Mouse (Mus musculus): ENCODE measurements at regions not wholly inside any gene's neighbourhood (a gene's known extent, or its start where the extent isn't known, plus 50 kb on each side); places are given as distances from the start of the nearest gene placed in this dataset.
A peak's percentile ranks its signal among the peaks of the same experiment; 100 is the strongest.

- ATAC-seq, result no peak
- H3K9me3 ChIP-seq (ENCODE audit: low read length), result no peaks in the 10 kb centered on the region
- H3K4me1 ChIP-seq (ENCODE audit: insufficient read depth), result no peaks in the 10 kb centered on the region
- no peak overlapping the region for H3K4me3 ChIP-seq (ENCODE audit: low read depth, low read length)
- no peak for TF ChIP-seq EP300 (IDR thresholded peaks at IDR 0.05; ENCODE audit: low read depth)
- TF ChIP-seq CTCF (IDR thresholded peaks at IDR 0.05; ENCODE audit: low read depth), result no peak
- H3K36me3 ChIP-seq (replicated peaks; ENCODE audit: insufficient read depth, low read length), result no peaks in the 10 kb centered on the region
- no peak overlapping the region for H3K4me2 ChIP-seq (ENCODE audit: low read depth, low read length)
- no peak for DNase-seq
- no peak overlapping the region for H3K27ac ChIP-seq (ENCODE audit: low read depth)
- H3K9ac ChIP-seq (replicated peaks), result no peak overlapping the region
- WGBS (ENCODE audit: insufficient replicate concordance), result 69% methylated on average over 15 of the region's 15 CpGs
- H3K27me3 ChIP-seq (ENCODE audit: insufficient read depth, low read length), result no peaks in the 10 kb centered on the region
Measured at GRCm38 (mm10) chr10:19485537-19486135, 106.1 kb upstream of the Ifngr1 start.

GRCm38 (mm10) chr10:19490500-19490899 lies 101.2 kb upstream of the Ifngr1 start:
- WGBS (ENCODE audit: insufficient replicate concordance), result 43% methylated on average over 8 of the region's 8 CpGs
- Histone ChIP-seq H3K4me3 (ENCODE audit: low read depth, low read length) (no peak overlapping the region), H3K27ac (ENCODE audit: low read depth) (no peak overlapping the region), H3K9ac (replicated peaks) (no peak overlapping the region), H3K4me2 (ENCODE audit: low read depth, low read length) (peak overlapping the region; percentile 11; the same call in 1 of the 2 replicates), H3K27me3 (ENCODE audit: insufficient read depth, low read length) (no peaks in the 10 kb centered on the region), H3K36me3 (replicated peaks; ENCODE audit: insufficient read depth, low read length) (no peaks in the 10 kb centered on the region), H3K4me1 (ENCODE audit: insufficient read depth) (peaks cover 6% of the 10 kb centered on the region; the same call in 1 of the 2 replicates), H3K9me3 (ENCODE audit: low read length) (no peaks in the 10 kb centered on the region)
- TF ChIP-seq CTCF (IDR thresholded peaks at IDR 0.05; ENCODE audit: low read depth) (no peak), EP300 (IDR thresholded peaks at IDR 0.05; ENCODE audit: low read depth) (no peak)
- DNase-seq (no peak), ATAC-seq (peak; percentile 78; the same call in 1 of the 2 replicates)

- Histone ChIP-seq H3K27me3 (ENCODE audit: insufficient read depth, low read length) (no peaks in the 10 kb centered on the region), H3K9me3 (ENCODE audit: low read length) (no peaks in the 10 kb centered on the region), H3K36me3 (replicated peaks; ENCODE audit: insufficient read depth, low read length) (no peaks in the 10 kb centered on the region), H3K9ac (replicated peaks) (no peak overlapping the region), H3K4me2 (ENCODE audit: low read depth, low read length) (peak overlapping the region; percentile 11; the same call in 1 of the 2 replicates), H3K4me1 (ENCODE audit: insufficient read depth) (peaks cover 6% of the 10 kb centered on the region; the same call in 1 of the 2 replicates), H3K4me3 (ENCODE audit: low read depth, low read length) (no peak overlapping the region), H3K27ac (ENCODE audit: low read depth) (no peak overlapping the region)
- 47% methylated on average over 21 of the region's 21 CpGs for WGBS (ENCODE audit: insufficient replicate concordance)
- peak; percentile 80 for DNase-seq
- peak; percentile 41; the same call in 1 of the 2 replicates for ATAC-seq
- peak; percentile 76 for TF ChIP-seq CTCF (IDR thresholded peaks at IDR 0.05; ENCODE audit: low read depth)
- no peak for TF ChIP-seq EP300 (IDR thresholded peaks at IDR 0.05; ENCODE audit: low read depth)
Measured at GRCm38 (mm10) chr10:19491513-19492380, 100.0 kb upstream of the Ifngr1 start.

- WGBS (ENCODE audit: insufficient replicate concordance), result 7% methylated on average over 9 of the region's 9 CpGs
- Histone ChIP-seq H3K36me3 (replicated peaks; ENCODE audit: insufficient read depth, low read length) (no peaks in the 10 kb centered on the region), H3K4me2 (ENCODE audit: low read depth, low read length) (peak overlapping the region; percentile 55; the same call in 1 of the 2 replicates), H3K4me3 (ENCODE audit: low read depth, low read length) (no peak overlapping the region), H3K9me3 (ENCODE audit: low read length) (no peaks in the 10 kb centered on the region), H3K27me3 (ENCODE audit: insufficient read depth, low read length) (no peaks in the 10 kb centered on the region), H3K4me1 (ENCODE audit: insufficient read depth) (peaks cover 6% of the 10 kb centered on the region; the same call in 1 of the 2 replicates), H3K27ac (ENCODE audit: low read depth) (peak overlapping the region; percentile 39; the same call in 1 of the 2 replicates), H3K9ac (replicated peaks) (no peak overlapping the region)
- no peak for TF ChIP-seq EP300 (IDR thresholded peaks at IDR 0.05; ENCODE audit: low read depth)
- TF ChIP-seq CTCF (IDR thresholded peaks at IDR 0.05; ENCODE audit: low read depth), result no peak
- ATAC-seq (no peak), DNase-seq (no peak)
Measured at GRCm38 (mm10) chr10:19494461-19495105, 97.2 kb upstream of the Ifngr1 start.

- WGBS (ENCODE audit: insufficient replicate concordance), result 69% methylated on average over 4 of the region's 4 CpGs
- TF ChIP-seq EP300 (IDR thresholded peaks at IDR 0.05; ENCODE audit: low read depth), result no peak
- TF ChIP-seq CTCF (IDR thresholded peaks at IDR 0.05; ENCODE audit: low read depth), result no peak
- Histone ChIP-seq H3K4me1 (ENCODE audit: insufficient read depth) (peaks cover 6% of the 10 kb centered on the region; the same call in 1 of the 2 replicates), H3K27me3 (ENCODE audit: insufficient read depth, low read length) (no peaks in the 10 kb centered on the region), H3K4me3 (ENCODE audit: low read depth, low read length) (no peak overlapping the region), H3K9me3 (ENCODE audit: low read length) (no peaks in the 10 kb centered on the region), H3K4me2 (ENCODE audit: low read depth, low read length) (no peak overlapping the region), H3K36me3 (replicated peaks; ENCODE audit: insufficient read depth, low read length) (no peaks in the 10 kb centered on the region), H3K9ac (replicated peaks) (no peak overlapping the region), H3K27ac (ENCODE audit: low read depth) (no peak overlapping the region)
- DNase-seq (no peak), ATAC-seq (no peak)
Measured at GRCm38 (mm10) chr10:19498112-19498511, 93.6 kb upstream of the Ifngr1 start.

- Histone ChIP-seq H3K9me3 (ENCODE audit: low read length) (no peaks in the 10 kb centered on the region), H3K4me2 (ENCODE audit: low read depth, low read length) (no peak overlapping the region), H3K9ac (replicated peaks) (no peak overlapping the region), H3K27ac (ENCODE audit: low read depth) (no peak overlapping the region), H3K36me3 (replicated peaks; ENCODE audit: insufficient read depth, low read length) (no peaks in the 10 kb centered on the region), H3K4me1 (ENCODE audit: insufficient read depth) (0 out of 2 replicates have a peak, but pooled peaks cover 5% of the 10 kb centered on the region), H3K4me3 (ENCODE audit: low read depth, low read length) (no peak overlapping the region), H3K27me3 (ENCODE audit: insufficient read depth, low read length) (no peaks in the 10 kb centered on the region)
- no peak for ATAC-seq
- no peak for DNase-seq
- no peak for TF ChIP-seq EP300 (IDR thresholded peaks at IDR 0.05; ENCODE audit: low read depth)
- TF ChIP-seq CTCF (IDR thresholded peaks at IDR 0.05; ENCODE audit: low read depth), result no peak
- 80% methylated on average over 4 of the region's 4 CpGs for whole genome bisulfite sequencing (ENCODE audit: insufficient replicate concordance)
Measured at GRCm38 (mm10) chr10:19502874-19503273, 88.9 kb upstream of the Ifngr1 start.
